Mouse (Mus musculus) neural tube, embryonic 14.5 days (tissue): ENCODE results near the gene Tenm3. TPM values are rescaled to one million over a fixed set of nuclear protein-coding genes. Genes with fewer than 3 reads are reported as not detected.

Experiments
- ATAC-seq: fragments of 200-750 bp; cut with Nextera tagmentation; 2 replicates; pipeline ENCODE4 v1.8.0; 2017; ENCODE audit warnings: low read depth, mild to moderate bottlenecking, moderate TSS enrichment, moderate library complexity
- H3K27ac ChIP-seq: fragments of 300-500 bp; sonication (generic); 2 replicates; pipeline ENCODE4 v1.5.1; 2014; ENCODE audit warnings: low read depth, mild to moderate bottlenecking, control low read depth, low read length, moderate library complexity, mixed read lengths
- H3K27me3 ChIP-seq: fragments of 300-500 bp; sonication (generic); 2 replicates; pipeline ENCODE4 v1.6.1; 2014; ENCODE audit warnings: low read length; ENCODE audit not compliant: control insufficient read depth, insufficient read depth
- H3K36me3 ChIP-seq: fragments of 300-500 bp; sonication (generic); 2 replicates; pipeline ENCODE4 v1.6.1; 2014; ENCODE audit warnings: low read length, mixed read lengths; ENCODE audit not compliant: control insufficient read depth, insufficient read depth
- H3K4me1 ChIP-seq: fragments of 300-500 bp; sonication (generic); 2 replicates; pipeline ENCODE4 v1.6.1; 2014; ENCODE audit warnings: low read length; ENCODE audit not compliant: control insufficient read depth, insufficient read depth
- H3K4me2 ChIP-seq: fragments of 300-500 bp; sonication (generic); 2 replicates; pipeline ENCODE4 v1.6.1; 2014; ENCODE audit warnings: mild to moderate bottlenecking, low read depth, low read length, control low read depth
- H3K4me3 ChIP-seq: fragments of 300-500 bp; sonication (generic); 2 replicates; pipeline ENCODE4 v1.5.1; 2014; ENCODE audit warnings: low read depth, low read length, control low read depth, mixed read lengths
- H3K9ac ChIP-seq: fragments of 300-500 bp; sonication (generic); replicated peaks from 2 replicates; pipeline ENCODE4 v1.6.1; 2014; ENCODE audit warnings: low read depth, mild to moderate bottlenecking, control low read depth, low read length, mixed read lengths
- H3K9me3 ChIP-seq: fragments of 300-500 bp; sonication (generic); 2 replicates; pipeline ENCODE4 v1.6.1; 2016; ENCODE audit warnings: low read length; ENCODE audit not compliant: control insufficient read depth
- whole genome bisulfite sequencing: fragments of 180-500 bp; shearing (Covaris S2); extraction: QIAGEN DNeasy Blood & Tissue Kit; methylation state at CpG from one replicate; pipeline ENCODE4 v1.1.7; 2014; 5-methylcytosine and 5-hydroxymethylcytosine counted together
- polyA plus RNA-seq: library from polyadenylated mRNA; unstranded; fragments of >200 nt; fragmentation: Nextera tagmentation; extraction: Ambion mirVana; gene quantifications from 2 replicates; pipeline ENCODE4 v1.2.1, GENCODE M21; 2014

Gene Tenm3
- polyA plus RNA-seq, 1 experiment from 2014 or later = 68.9 TPM

DNA sequence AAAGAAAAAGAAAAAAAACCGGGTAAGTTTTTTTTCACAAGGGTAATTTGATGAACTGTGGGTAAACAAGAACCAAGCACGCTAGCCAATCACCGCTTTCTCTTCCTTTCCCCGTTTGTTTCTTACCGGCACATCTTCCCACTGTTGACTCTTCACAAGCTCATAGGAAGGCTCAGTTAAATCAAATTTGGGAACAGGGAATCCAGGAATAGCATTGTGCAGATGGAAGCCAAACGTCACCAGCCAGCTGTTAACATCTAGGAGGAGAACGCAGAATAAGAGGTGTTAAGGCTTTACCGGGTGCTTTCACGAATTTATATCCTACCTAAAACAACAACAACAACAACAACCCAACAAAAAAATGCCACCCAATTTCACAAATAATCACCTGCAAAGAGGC, 611.9 kb downstream of the Tenm3 start:
- no peak overlapping the region for H3K4me3 ChIP-seq
- H3K4me2 ChIP-seq = no peak overlapping the region
- no peaks in the 10 kb centered on the region for H3K27me3 ChIP-seq
- H3K36me3 ChIP-seq = peaks cover 13% of the 10 kb centered on the region; the same call in 1 of the 2 replicates
- no peaks in the 10 kb centered on the region for H3K9me3 ChIP-seq
- no peak overlapping the region for H3K9ac ChIP-seq
- no peaks in the 10 kb centered on the region for H3K4me1 ChIP-seq
- H3K27ac ChIP-seq = no peak overlapping the region
- ATAC-seq = no peak
- WGBS = 82% methylated on average over 9 of the region's 9 CpGs

DNA sequence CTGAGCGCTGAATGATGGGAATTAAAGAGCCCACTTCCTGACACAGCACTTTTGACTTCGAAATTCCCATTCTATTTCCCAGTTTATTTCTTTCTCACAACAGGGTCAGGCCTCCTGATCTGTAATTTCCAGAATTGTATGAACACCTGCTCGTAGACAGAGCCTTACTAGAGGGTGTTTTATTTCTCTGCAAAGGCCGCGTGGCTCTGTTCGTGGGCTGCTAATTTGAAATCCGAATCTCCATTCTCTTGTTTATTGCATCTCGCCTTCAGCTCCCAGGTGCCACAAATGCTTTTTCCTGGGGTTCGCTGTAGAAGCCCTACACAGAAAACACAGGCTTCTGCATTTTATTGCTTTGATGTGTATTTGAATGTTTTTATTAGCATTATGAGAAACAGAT, 612.4 kb downstream of the Tenm3 start:
- ATAC-seq = no peak
- H3K27me3 ChIP-seq = no peaks in the 10 kb centered on the region
- no peak overlapping the region for H3K27ac ChIP-seq
- no peak overlapping the region for H3K9ac ChIP-seq
- WGBS = 43% methylated on average over 9 of the region's 9 CpGs
- H3K4me1 ChIP-seq = no peaks in the 10 kb centered on the region
- no peaks in the 10 kb centered on the region for H3K9me3 ChIP-seq
- H3K4me3 ChIP-seq = no peak overlapping the region
- H3K4me2 ChIP-seq = no peak overlapping the region
- H3K36me3 ChIP-seq = peaks cover 11% of the 10 kb centered on the region; the same call in 1 of the 2 replicates

DNA sequence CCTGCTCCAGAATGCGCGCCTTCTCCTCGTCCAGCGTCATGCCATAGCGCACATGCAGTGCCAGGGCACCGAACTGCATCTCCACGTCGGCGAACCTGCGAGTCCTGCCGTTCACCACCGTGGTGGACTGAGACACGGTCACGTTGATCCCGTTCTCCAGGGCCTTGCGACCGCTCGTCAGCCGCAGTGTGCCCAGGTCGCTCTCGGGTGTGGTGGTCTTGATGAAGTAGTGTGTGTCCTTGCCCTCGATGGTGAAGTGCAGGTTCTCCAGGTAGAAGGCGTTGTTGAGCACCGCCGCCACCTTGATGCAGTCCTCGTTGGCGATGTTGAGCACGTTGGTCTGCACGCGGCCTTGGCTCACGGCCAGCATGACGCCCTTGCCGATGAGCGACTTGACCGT, 615.1 kb downstream of the Tenm3 start:
- no peak overlapping the region for H3K4me2 ChIP-seq
- H3K27me3 ChIP-seq = no peaks in the 10 kb centered on the region
- ATAC-seq = no peak
- no peaks in the 10 kb centered on the region for H3K9me3 ChIP-seq
- H3K9ac ChIP-seq = no peak overlapping the region
- no peak overlapping the region for H3K27ac ChIP-seq
- peaks cover 10% of the 10 kb centered on the region; the same call in 1 of the 2 replicates for H3K4me1 ChIP-seq
- H3K4me3 ChIP-seq = no peak overlapping the region
- H3K36me3 ChIP-seq = peaks cover 8% of the 10 kb centered on the region; the same call in 1 of the 2 replicates
- 96% methylated on average over 35 of the region's 35 CpGs for WGBS

DNA sequence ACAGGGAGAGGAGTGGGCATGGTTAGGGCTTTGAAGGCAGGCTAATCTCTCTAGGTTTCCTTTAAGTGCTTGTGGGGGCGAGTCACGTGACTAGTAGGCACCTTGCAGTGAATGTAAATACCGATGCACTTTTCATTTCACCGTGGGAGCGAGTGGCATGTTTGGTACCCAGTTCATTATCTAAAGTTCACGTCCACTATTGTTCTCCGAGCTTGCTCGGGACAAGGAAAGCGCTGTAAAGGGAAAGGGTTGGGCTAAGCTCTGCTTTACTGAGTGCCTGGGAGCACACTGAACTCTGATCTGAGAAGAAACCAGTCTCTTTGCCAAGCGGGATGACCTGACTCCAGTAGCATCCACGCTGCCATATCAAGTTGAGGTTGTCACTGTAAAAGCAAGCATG, 619.0 kb downstream of the Tenm3 start:
- H3K27ac ChIP-seq = no peak overlapping the region
- 16% methylated on average over 11 of the region's 11 CpGs for WGBS

DNA sequence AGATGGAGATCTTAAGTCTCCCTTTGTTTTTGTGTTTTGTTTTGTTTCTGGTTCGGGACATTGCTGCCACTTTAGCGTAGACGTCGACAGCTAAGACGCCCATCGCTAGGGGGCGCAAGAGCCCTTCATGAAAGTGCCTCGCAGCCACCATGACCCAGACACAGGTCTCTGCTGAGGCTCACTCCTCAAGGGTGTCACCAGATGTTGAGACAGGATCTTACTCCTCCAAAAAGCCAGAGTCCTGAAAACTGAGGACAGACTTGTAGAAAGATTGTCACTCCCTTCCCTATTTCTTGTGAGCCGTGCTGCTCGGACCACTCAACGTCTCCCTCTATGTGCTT, 621.4 kb downstream of the Tenm3 start:
- Histone ChIP-seq H3K9me3 (no peaks in the 10 kb centered on the region), H3K27me3 (peaks cover 3% of the 10 kb centered on the region; the same call in 1 of the 2 replicates), H3K9ac (no peak overlapping the region; the same call in 1 of the 2 replicates), H3K36me3 (no peaks in the 10 kb centered on the region), H3K4me3 (peak overlapping the region; percentile 24), H3K4me1 (peaks cover 14% of the 10 kb centered on the region; the same call in 1 of the 2 replicates), H3K27ac (no peak overlapping the region), H3K4me2 (peak overlapping the region; percentile 57)
- WGBS = 16% methylated on average over 11 of the region's 11 CpGs
- peak; percentile 80 for ATAC-seq

More for the DNA sequence above, 619.0 kb downstream of the Tenm3 start:
- H3K4me1 ChIP-seq = peaks cover 14% of the 10 kb centered on the region; the same call in 1 of the 2 replicates
- no peak for ATAC-seq
- H3K4me3 ChIP-seq = no peak overlapping the region
- H3K36me3 ChIP-seq = peaks cover 8% of the 10 kb centered on the region; the same call in 1 of the 2 replicates
- H3K9me3 ChIP-seq = no peaks in the 10 kb centered on the region
- H3K4me2 ChIP-seq = no peak overlapping the region
- H3K9ac ChIP-seq = no peak overlapping the region
- peaks cover 3% of the 10 kb centered on the region; the same call in 1 of the 2 replicates for H3K27me3 ChIP-seq

DNA sequence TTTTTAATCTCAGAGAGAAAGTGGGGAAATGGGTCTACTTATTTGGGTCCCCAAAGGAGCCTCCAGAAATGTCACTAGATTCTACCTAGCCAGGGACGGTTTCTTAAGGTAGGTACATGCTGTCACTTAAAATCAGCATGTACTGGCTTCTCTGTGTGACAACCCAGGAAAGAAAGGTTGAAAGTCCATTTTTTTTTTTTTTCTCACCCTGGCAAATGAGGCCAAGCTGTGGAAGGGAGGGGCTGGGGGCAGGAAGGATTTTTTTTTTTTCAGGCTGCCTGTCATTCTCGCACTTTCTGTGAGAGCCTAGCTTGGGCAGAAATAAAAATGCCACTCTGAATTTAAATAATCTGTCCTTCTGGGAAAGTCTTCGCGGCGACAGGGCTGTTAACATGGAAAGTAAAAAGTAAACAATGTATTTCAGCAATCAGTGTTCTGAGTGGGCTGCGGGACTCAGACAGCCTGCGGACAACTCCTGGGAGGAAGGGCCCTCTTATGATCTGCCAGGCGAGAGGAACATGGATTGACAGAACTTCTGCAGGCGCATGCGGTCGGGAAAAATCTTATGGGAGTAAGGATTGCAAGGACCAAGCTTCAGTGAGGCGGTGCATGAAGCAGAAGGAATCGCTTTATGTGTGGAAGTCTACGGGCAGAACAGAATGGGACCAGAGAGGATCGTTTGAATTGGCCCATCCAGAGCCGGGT, 621.9 kb downstream of the Tenm3 start:
- Histone ChIP-seq H3K36me3 (no peaks in the 10 kb centered on the region), H3K9ac (no peak overlapping the region; the same call in 1 of the 2 replicates), H3K4me3 (peak overlapping the region; percentile 24), H3K27me3 (peaks cover 3% of the 10 kb centered on the region; the same call in 1 of the 2 replicates), H3K27ac (no peak overlapping the region), H3K4me2 (peak overlapping the region; percentile 57), H3K4me1 (peaks cover 14% of the 10 kb centered on the region; the same call in 1 of the 2 replicates), H3K9me3 (no peaks in the 10 kb centered on the region)
- no peak for ATAC-seq
- WGBS = 20% methylated on average over 16 of the region's 16 CpGs

DNA sequence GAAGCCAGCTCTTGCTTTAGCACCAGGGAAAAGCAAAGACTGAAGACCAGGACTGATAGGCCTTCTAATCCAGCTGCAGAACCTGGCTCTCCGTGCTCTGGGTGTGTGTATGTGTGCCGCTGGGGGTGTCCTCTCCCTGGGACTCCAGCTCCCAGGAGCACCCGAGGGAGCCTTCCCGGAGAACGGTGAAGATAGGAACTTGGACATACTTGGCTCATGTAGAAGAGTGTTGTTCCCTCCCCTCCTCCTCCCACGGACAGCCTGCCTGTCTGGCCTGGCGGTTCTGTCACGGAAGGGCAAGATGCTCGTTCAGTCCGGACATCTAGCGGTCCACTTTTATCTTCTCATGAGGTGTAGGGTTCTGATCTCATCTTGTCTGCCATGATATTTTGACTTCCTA, 622.4 kb downstream of the Tenm3 start:
- WGBS = 82% methylated on average over 11 of the region's 11 CpGs
- no peak for ATAC-seq

DNA sequence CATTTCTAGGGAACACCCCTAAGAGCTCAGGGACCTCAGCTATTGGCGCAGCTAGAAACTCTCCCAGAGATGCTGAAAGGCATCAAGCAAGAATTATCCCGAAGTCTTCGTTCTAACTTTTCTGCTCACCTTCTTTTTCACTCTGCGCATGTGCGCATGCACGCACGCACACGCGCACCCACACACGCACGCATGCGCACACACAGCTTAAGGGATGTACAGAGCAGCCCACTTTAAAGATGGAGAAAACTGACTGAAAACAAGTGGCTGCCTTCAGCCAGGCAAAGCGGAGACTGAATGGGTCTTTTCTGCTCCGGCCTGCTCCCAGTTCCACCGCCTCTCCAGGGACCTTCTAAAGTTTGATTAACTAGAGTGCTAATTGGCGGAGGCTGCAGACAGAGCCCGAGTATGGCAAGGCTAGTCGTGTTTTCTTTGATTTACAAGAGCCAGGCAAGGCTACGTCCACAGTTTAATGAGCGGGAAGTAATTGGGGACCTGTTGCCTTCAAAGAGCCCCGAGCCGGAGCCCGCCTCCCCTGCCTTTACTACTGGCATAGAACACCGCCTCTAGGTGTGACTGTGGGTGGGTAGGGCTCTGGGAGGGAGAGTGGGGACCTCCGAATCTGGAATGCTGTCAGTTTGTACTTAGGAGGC, 623.1 kb downstream of the Tenm3 start:
- Histone ChIP-seq H3K9ac (no peak overlapping the region), H3K27ac (no peak overlapping the region), H3K4me2 (no peak overlapping the region), H3K36me3 (no peaks in the 10 kb centered on the region), H3K4me1 (peaks cover 14% of the 10 kb centered on the region; the same call in 1 of the 2 replicates), H3K27me3 (peaks cover 3% of the 10 kb centered on the region; the same call in 1 of the 2 replicates), H3K9me3 (no peaks in the 10 kb centered on the region), H3K4me3 (no peak overlapping the region)
- peak; percentile 10; the same call in 1 of the 2 replicates for ATAC-seq
- WGBS = 52% methylated on average over 25 of the region's 25 CpGs

More for the DNA sequence above, 622.4 kb downstream of the Tenm3 start:
- H3K4me2 ChIP-seq = no peak overlapping the region
- peaks cover 14% of the 10 kb centered on the region; the same call in 1 of the 2 replicates for H3K4me1 ChIP-seq
- H3K27ac ChIP-seq = no peak overlapping the region
- H3K9ac ChIP-seq = no peak overlapping the region
- no peaks in the 10 kb centered on the region for H3K36me3 ChIP-seq
- H3K27me3 ChIP-seq = peaks cover 3% of the 10 kb centered on the region; the same call in 1 of the 2 replicates
- no peak overlapping the region for H3K4me3 ChIP-seq
- H3K9me3 ChIP-seq = no peaks in the 10 kb centered on the region

DNA sequence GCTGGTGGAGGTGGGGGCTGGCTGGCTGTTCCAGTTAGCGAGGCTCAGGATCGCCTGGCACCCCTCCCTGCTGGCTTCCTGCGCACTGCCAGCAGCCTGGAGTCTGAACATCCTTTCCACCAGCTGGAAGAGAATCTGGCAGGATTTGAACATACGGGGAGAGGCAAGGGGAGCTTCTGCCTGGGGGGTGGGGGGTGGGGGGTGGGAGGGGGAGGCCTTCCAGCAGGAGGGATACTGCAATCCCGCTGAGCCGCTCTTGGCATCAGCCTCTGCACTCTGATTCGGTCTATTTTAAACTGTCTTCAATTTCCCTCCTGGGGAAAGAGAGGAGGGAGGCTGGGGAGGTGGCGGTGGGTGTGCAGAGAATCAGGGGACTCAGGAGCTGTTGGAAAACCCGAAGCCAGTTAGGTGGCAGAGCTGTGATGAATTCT, 628.7 kb downstream of the Tenm3 start:
- WGBS = 35% methylated on average over 9 of the region's 9 CpGs
- Histone ChIP-seq H3K4me2 (no peak overlapping the region), H3K27ac (no peak overlapping the region), H3K9ac (no peak overlapping the region), H3K4me1 (no peaks in the 10 kb centered on the region), H3K27me3 (no peaks in the 10 kb centered on the region), H3K4me3 (no peak overlapping the region), H3K9me3 (no peaks in the 10 kb centered on the region), H3K36me3 (no peaks in the 10 kb centered on the region)
- ATAC-seq = no peak
